11 mouse cellular contexts compared by ENCODE assay signal in genomic region chr16:32668472-32668871, GRCm38 (mm10). TPM values are rescaled to one million over a fixed set of nuclear protein-coding genes. Genes with fewer than 3 reads are reported as not detected.
DNase-seq lines count a peak whose midpoint lies in the region; ATAC-seq and TF ChIP-seq lines count a peak whose summit lies in the region.
"Had no signal": no experiment of that assay in that cellular context is flagged by ENCODE, and none has a peak within 500 bp of the region (broad histone marks: within the 10 kb centered on the region; RNA-seq: fewer than 3 reads in every experiment).

No protein-coding gene starts in this region.

- no peak overlapping the region for H3K27ac ChIP-seq in kidney, postnatal 0 days
- no peak overlapping the region for H3K27ac ChIP-seq in liver, embryonic 14.5 days
- H3K27ac ChIP-seq: neural tube, embryonic 12.5 days had no signal

- DNase-seq in CD4-positive, CD25-positive, alpha-beta regulatory T cell, adult 2 months (ENCODE audit: low read depth, low spot score): peak; percentile 67
- DNase-seq in kidney, postnatal 0 days (ENCODE audit: low spot score): no peak
- DNase-seq in kidney, adult 9 months: no peak
- peak; percentile 24 for DNase-seq in 416B (ENCODE audit: low read depth)
- no peak for DNase-seq in liver, embryonic 14.5 days (ENCODE audit: low read depth in 3 of 3, low spot score in 3 of 3)
- no peak for DNase-seq in frontal cortex, postnatal 25 days (ENCODE audit: low spot score in 2 of 2)
- DNase-seq: cerebellum, adult 11-12 months had no signal

- H3K4me1 ChIP-seq in kidney, postnatal 0 days (replicated peaks; ENCODE audit: insufficient read depth, low read length): no peaks in the 10 kb centered on the region; the same call in 1 of the 2 replicates
- peaks cover 64 to 69% of the 10 kb centered on the region in 2 experiments for H3K4me1 ChIP-seq in liver, embryonic 14.5 days (replicated peaks; ENCODE audit: control insufficient read depth in 2 of 2, insufficient read depth in 2 of 2, low read length in 1 of 2)

- no peaks in the 10 kb centered on the region for H3K9me3 ChIP-seq in kidney, postnatal 0 days (replicated peaks; ENCODE audit: low read length)
- no peaks in the 10 kb centered on the region for H3K9me3 ChIP-seq in liver, embryonic 14.5 days (ENCODE audit: control insufficient read depth, low read length)
- H3K9me3 ChIP-seq: neural tube, embryonic 12.5 days had no signal

- WGBS in kidney, postnatal 0 days: 79% methylated on average over 4 of the region's 4 CpGs
- WGBS in liver, embryonic 14.5 days (ENCODE audit: insufficient replicate concordance): 78% methylated on average over 4 of the region's 4 CpGs

- TF ChIP-seq EP300 in liver, embryonic 14.5 days (IDR thresholded peaks at IDR 0.05; ENCODE audit: low read depth): no peak

- H3K4me2 ChIP-seq in kidney, postnatal 0 days (ENCODE audit: low read length): no peak overlapping the region
- no peak overlapping the region for H3K4me2 ChIP-seq in liver, embryonic 14.5 days (ENCODE audit: low read depth)
- H3K4me2 ChIP-seq: neural tube, embryonic 12.5 days had no signal

- ATAC-seq in CD4-positive, CD25-positive, alpha-beta regulatory T cell, adult 4 months: no peak
- ATAC-seq in kidney, postnatal 0 days (replicated peaks; ENCODE audit: low FRiP score, low read depth): no peak
- no peak for ATAC-seq in liver, embryonic 14.5 days (ENCODE audit: insufficient read depth)
- no peak for ATAC-seq in megakaryocyte, adult 5-6 weeks (ENCODE audit: poor library complexity, severe bottlenecking)
- ATAC-seq: activated CD4-positive, CD25-positive, alpha-beta regulatory T cell, adult 4 months had no signal

- H3K9ac ChIP-seq in kidney, postnatal 0 days (ENCODE audit: low read depth, low read length): no peak overlapping the region
- H3K9ac ChIP-seq in liver, embryonic 14.5 days (replicated peaks): no peak overlapping the region
- H3K9ac ChIP-seq: neural tube, embryonic 12.5 days had no signal

- no peak overlapping the region for H3K4me3 ChIP-seq in kidney, postnatal 0 days (replicated peaks; ENCODE audit: low read depth, low read length)
- no peak overlapping the region for H3K4me3 ChIP-seq in liver, embryonic 14.5 days (ENCODE audit: insufficient read depth in 1 of 2, low read depth in 2 of 2, low read length in 2 of 2)
- H3K4me3 ChIP-seq: neural tube, embryonic 12.5 days had no signal

- peak; percentile 39; the same call in 1 of the 2 replicates for TF ChIP-seq CTCF in kidney, postnatal 0 days (IDR thresholded peaks at IDR 0.05; ENCODE audit: low read depth)
- TF ChIP-seq CTCF in liver, embryonic 14.5 days (IDR thresholded peaks at IDR 0.05; ENCODE audit: low read depth): peak; percentile 54

- H3K27me3 ChIP-seq in kidney, postnatal 0 days (ENCODE audit: insufficient read depth, low read length): no peaks in the 10 kb centered on the region
- H3K27me3 ChIP-seq in liver, embryonic 14.5 days (ENCODE audit: control insufficient read depth, insufficient read depth, low read length): no peaks in the 10 kb centered on the region
- H3K27me3 ChIP-seq: neural tube, embryonic 12.5 days had no signal

- peaks cover 12% of the 10 kb centered on the region for H3K36me3 ChIP-seq in kidney, postnatal 0 days (ENCODE audit: insufficient read depth, low read length)
- H3K36me3 ChIP-seq in liver, embryonic 14.5 days (replicated peaks; ENCODE audit: control insufficient read depth, insufficient read depth, low read depth): peaks cover 7% of the 10 kb centered on the region

RNA-seq across cellular contexts. Expression of gene Tnk2, which starts 24.8 kb away (rescaled TPM):
- polyA plus RNA-seq in CD4-positive, CD25-positive, alpha-beta regulatory T cell, adult 4 months (2017; shearing (Covaris generic)): 1 to 10 TPM; 4.8 to 8.9 TPM
- 8.4 and 8.5 TPM in 2 replicates for polyA plus RNA-seq in kidney, postnatal 0 days (2015; fragmentation: Nextera tagmentation; extraction: Ambion mirVana)
- polyA plus RNA-seq in liver, embryonic 14.5 days (2012; rRNA removed): 15.3 and 19.4 TPM in 2 replicates
- 3.8 and 4.6 TPM in 2 replicates for polyA plus RNA-seq in liver, embryonic 14.5 days (2014; fragmentation: Nextera tagmentation; extraction: Ambion mirVana)
- total RNA-seq in megakaryocyte, adult 5-6 weeks (2015): 5.5 and 12.0 TPM in 2 replicates
- 6.4 and 8.6 TPM in 2 replicates for total RNA-seq in megakaryocyte, adult 5-6 weeks (2017)

RNA-seq across cellular contexts. Expression of gene Tfrc, which starts 59.8 kb away (rescaled TPM):
- polyA plus RNA-seq in CD4-positive, CD25-positive, alpha-beta regulatory T cell, adult 4 months (2017; shearing (Covaris generic)): 10 to 100 TPM; 18.1 to 19.5 TPM
- 37.0 and 43.9 TPM in 2 replicates for polyA plus RNA-seq in kidney, postnatal 0 days (2015; fragmentation: Nextera tagmentation; extraction: Ambion mirVana)
- polyA plus RNA-seq in liver, embryonic 14.5 days (2012; rRNA removed): 157 and 235 TPM in 2 replicates
- 388 and 433 TPM in 2 replicates for polyA plus RNA-seq in liver, embryonic 14.5 days (2014; fragmentation: Nextera tagmentation; extraction: Ambion mirVana)
- total RNA-seq in megakaryocyte, adult 5-6 weeks (2015): 29.5 and 41.5 TPM in 2 replicates
- 29.6 and 44.3 TPM in 2 replicates for total RNA-seq in megakaryocyte, adult 5-6 weeks (2017)

Comparison
In these comparisons a context has a peak if more than half of its experiments do, and no peak if none do; other contexts are left out.
1. DNase-seq: peak in CD4-positive, CD25-positive, alpha-beta regulatory T cell, adult 2 months (single experiment) and 416B (single experiment); none in kidney, postnatal 0 days (single experiment), kidney, adult 9 months (single experiment), liver, embryonic 14.5 days (0 of 3) and frontal cortex, postnatal 25 days (0 of 2).